Mouse (Mus musculus) neural tube, embryonic 10.5 days (tissue): ENCODE measurements at regions not wholly inside any gene's neighbourhood (a gene's known extent, or its start where the extent isn't known, plus 50 kb on each side); places are given as distances from the start of the nearest gene placed in this dataset.

ENCODE experiments used
- DNase-seq: peaks from one replicate; pipeline ENCODE4 v3.0.0-alpha.2; 2017; ENCODE audit warnings: low spot score; ENCODE audit errors: extremely low spot score

DNA sequence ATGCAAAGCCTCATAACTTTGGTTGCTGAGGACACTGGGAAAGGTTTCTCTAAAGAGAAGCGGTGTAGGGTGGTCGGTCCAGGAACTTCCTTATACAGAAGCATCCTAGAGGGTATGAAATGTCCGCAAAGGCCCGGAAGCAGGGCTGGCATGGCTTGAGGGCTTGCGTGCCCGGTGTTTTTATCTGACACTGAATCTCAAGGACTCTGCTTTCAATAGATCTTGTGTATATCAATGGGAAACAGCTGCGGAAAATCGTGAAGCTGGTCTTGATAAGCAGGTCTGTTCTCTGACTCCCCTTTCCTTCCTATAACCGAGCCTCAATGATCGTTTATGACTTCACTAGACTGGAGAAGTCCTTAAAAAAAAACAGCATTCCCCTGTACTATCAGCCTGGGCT lies 580.4 kb upstream of the Gm19410 start:
- no peak for DNase-seq

DNA sequence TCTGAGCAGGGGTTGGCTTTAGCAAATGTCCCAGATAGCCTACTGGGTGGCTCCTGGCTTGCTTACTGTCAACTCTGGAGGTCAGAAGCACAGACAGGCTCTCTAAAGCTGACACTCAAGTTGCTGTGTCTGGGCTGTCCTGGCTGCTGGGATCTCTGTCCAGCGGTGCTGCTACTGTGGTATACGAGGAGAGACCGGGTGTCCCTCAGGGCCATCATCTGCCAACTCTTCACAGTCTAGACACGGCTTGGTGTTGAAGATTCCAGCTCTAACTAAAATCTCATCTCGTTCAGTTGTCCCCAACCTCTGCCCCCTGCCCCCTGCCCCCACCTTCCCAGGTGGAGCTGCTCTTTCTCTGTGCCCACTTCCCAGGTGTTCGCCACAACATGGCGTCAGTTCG lies 577.1 kb upstream of the Gm19410 start:
- DNase-seq, result no peak

DNA sequence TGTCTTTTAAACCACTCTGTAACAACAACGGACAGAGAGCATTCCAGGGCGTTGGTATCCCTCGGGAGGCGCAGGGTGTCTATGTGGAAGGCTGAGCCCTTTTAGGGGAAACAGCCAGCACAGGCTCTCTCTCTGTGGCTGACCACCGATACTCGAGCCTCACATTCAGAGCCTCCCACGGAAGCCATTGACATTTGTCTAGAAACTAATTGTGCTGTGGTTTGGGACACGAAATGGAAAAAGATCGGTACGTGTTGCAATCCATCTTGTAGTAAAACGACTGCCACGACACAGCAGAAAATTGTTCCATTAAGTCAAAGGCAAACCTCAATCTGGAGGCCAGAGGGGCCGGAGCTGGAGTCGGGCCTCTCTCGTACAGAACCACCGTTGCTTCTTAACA lies 575.9 kb upstream of the Gm19410 start:
- no peak for DNase-seq

DNA sequence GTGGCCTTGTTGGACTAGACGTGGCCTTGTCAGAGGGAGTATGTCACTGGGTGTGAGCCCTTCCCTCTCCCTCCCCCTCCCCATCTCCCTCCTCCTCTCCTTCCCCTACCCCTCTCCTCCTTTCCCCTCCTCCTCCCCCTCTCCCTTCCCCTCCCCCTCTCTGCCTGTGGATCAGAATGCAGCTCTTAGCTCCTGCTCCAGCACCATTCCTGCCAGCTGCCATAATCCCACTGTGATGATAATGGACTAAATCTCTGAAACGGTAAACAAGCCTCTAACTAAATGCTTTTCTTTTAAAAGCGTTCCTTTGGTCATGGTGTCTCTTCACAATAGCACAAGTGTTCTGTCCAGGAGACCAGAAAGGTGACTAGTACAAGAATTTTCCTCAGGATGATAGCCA lies 573.1 kb upstream of the Gm19410 start:
- no peak for DNase-seq

DNA sequence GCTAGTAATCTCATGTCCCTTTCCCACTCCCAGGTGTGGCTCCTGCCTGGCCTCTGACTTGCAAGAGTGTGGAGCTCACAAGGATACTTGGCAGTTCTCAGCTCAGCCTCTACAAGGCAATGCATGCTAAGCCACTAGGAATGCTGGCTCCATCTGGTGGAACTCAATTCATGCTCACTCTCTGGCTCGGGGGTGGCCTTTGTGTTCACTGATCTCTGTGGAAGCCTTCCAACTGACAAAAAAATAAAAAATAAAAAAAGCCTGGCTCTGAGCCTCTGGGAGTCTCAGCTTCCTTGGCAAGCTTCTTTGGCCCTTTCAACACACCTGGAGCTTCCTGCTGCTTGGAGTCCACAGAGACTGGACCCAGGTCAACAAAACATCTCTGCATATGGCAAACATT lies 571.8 kb upstream of the Gm19410 start:
- no peak for DNase-seq

DNA sequence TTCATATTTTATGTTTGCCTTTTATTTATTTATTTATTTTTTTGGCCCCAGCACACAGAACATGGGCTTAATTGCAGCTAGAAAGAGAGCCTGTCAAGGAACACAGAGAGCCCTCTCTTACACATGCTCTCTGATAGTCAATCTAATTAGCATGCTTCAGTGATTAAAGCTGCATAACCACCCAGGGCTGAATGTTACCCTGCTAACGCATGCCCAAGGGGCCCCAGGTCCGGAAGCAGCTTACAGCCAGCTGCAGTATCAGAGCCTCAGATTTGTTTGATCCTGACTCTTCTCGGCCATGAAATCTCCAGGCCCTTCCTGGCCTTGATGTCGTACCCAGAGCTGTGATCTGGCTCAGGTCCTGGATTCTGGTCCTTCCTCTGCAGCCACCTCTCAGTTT lies 569.4 kb upstream of the Gm19410 start:
- no peak for DNase-seq

DNA sequence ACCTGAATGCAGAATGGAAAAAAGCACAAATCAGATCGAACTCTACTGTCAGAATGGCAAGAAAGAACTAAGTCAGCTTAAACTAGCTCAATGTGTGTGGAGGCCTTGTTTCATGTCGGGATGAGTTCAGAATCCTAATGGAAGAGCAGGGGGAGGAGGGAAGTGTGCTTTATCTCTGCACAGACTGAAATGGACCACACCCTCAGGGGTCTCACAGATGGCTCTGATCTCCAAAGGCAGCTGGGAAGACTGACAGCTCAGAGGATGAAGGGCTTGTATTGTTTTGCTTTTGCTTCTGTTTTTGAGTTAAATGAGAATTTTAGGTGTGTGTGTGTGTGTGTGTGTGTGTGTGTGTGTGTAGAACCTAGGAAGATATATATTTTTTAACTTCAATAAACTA lies 566.8 kb upstream of the Gm19410 start:
- DNase-seq, result no peak

DNA sequence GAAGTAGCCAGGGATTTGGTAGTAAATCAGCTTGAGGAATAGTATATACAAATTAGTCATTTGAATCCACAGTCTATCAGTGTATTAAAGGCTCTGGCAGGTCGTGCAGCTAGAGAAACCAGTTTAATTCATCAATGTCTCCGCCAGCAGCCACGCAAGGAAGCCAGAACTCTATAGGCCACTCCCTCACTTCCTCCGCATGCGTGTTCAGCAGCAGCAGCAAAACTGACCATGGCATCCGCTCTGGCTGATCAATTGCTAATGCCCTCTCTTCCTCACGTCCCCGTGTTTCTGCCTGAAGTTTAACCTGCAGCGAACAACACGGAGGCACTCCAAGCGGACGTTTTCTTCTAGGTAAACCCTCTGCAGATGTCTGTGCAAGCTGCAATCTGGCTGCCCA lies 564.2 kb upstream of the Gm19410 start:
- no peak for DNase-seq

DNA sequence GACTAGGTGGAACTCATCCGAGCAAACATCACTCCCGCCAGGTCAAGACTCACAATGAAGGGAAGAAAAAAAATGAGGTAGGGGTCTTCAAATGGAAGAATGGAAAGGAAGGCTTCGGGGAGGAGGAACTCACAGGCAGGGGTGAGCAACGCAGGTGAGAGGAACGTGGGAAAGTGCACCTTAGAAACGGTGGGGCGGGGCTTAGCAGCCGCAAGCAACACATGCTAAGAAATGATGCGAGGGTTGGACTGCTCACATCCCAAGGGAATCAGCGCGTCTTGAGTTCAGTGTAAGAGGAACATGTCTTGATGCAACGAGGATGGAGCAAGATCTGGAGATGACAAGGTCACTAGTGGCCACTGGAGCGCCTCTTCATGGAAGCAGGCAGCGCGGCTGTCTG lies 560.6 kb upstream of the Gm19410 start:
- no peak for DNase-seq

DNA sequence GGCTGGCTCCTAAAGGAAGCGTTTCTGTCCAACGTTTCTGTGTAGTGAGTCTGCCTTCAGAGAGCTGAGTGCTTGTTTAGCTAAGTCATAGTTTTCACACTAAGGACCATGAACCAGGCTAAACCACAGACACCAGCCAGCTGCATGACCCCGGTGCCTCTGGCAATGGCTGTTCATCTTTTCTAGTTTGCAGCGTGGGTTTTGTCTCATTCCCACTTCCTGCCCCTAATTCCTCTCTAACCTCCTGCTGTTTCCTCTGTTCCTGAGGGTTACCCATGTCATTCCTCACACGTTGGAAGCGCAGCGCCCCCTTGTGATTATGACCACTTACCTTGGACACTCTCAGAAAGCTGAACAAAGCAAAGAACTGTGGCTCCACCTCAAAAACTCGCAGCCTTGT lies 560.1 kb upstream of the Gm19410 start:
- DNase-seq, result peak; percentile 63

DNA sequence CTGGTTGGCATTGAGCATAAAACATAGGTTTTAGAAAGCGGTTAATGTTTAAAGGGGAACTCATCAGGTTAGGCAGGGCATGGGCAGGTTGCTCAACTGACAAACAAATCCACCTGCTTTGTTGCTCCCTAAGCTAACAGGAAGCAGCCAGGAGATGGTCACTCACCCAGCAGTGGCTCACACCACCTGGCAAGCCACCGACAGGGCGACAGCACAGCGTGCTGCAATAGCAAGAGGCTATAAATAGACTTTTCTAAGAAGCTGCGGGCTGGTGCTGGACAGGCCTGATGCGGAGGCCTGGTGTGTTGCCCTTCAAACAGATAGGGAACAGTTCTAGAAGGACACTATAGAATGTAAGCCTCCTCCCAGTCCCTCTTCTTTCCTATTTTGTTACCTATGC lies 559.3 kb upstream of the Gm19410 start:
- DNase-seq, result no peak

DNA sequence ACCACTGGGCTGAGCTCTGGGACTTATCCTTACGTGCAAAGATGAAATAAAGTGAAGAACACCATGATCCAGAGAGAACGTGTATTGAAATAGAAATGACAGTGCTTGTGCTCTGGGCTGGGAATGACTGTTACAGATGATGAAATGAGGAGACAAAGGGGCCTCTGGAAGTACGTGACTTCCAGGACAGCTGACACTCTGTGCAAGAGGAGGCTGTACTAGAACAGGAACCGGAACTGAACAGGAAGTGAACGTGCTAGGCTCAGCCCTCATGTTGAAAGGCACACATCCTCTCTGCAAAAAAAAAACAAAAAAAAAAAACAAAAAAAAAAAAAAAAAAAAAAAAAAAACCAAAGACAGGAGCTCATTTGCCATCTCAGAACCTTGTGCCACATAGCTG lies 557.2 kb upstream of the Gm19410 start:
- DNase-seq, result no peak

DNA sequence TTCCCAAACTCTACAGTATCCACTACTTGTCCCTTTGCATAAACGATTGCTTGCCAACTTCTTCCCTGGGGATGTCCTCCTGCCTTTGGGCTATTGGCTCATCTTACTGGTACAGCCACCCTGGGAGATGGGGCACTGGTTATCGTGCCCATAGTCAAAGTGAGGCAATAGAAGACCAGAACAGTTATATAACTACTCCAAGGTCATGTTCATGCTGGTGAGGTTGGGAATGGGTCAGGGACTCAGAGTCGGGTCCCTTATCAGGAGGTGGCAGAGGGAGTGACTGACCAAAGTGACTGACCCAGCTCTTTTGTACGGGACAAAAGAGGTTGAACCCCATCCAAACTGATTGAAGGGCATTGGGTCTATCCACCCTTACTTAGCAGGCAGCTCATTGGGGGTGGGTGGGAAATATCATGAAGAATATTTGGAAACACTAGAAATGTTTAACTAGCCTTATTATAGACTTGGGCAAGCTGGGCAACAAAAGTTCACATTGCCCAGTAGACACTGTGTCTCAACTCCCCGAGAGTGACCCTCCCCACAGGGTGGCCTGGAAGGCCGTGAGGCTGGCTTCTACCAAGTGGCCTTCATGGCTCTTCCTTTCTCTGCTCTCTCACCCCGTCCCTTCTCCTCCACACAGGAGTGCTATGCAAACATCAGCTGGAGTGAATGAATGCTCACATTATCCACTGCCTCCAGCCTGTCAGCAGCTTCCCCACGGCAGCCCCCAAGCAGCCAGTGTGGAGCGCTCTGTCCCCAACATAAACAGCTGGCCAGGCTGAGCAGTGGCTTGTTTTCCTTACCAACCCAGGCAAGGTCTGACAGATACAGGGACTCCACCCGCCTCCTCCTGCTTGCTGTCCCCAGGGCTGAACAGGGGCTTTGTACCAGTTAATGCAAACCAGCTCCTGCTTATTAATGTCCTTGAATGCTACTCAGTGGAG lies 553.8 kb upstream of the Gm19410 start:
- DNase-seq, result no peak

DNA sequence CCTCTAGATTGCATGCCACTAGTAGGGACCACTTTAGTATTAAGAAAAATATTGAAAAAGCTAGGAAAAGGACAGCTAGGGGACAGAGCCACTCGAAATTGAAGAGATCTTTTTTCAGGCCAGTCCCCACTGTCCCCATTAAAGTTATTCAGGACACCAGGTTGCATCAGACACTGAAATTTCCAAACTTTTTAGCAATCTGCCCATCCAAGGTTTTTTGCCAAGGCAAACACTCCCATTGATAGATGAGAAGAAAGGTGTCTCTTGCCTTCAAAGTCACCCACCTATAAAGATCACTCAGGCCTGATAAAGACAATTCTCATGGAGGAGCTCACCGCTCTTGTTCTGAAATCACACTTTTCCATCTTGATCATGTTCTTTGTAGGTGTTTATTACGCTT lies 552.1 kb upstream of the Gm19410 start:
- no peak for DNase-seq

DNA sequence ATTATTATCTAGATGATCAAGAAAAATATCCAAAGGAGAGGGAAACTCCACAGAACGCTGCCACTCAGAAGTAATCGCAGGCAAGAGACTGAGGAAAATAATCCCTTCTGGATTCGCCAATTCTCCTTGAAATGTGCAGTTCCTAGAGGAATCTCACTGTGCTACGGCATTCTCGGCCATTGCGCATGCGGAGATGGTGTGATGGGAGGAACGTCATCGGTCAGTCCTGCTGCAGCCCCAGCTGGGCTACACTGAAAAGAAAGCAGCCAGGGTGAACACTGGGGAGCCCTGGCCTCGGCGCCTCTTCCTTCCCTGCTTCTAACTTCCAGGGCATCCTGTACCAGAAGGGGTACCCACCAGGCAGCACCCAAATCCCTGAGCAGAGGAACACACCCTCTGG lies 548.0 kb upstream of the Gm19410 start:
- DNase-seq, result no peak

DNA sequence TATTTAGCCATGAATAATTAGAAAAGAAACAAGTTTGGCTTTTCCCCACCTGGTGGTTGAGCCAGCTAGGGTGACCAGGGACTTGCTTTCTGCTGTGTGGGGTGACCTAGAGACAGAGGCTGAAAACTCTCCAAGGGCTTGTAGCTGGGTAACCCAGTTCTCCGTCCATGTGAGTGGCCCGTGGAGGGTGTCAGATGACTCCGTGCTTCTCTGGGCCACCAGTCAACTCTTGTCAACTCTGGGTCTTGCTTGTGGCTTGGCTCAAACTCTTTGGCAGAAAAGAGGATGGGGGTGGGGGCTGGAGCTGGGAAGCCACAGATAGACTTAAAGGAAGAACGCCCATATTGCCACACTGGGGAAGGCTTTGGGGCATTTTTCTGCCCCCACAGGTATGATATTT lies 547.3 kb upstream of the Gm19410 start:
- DNase-seq, result no peak

DNA sequence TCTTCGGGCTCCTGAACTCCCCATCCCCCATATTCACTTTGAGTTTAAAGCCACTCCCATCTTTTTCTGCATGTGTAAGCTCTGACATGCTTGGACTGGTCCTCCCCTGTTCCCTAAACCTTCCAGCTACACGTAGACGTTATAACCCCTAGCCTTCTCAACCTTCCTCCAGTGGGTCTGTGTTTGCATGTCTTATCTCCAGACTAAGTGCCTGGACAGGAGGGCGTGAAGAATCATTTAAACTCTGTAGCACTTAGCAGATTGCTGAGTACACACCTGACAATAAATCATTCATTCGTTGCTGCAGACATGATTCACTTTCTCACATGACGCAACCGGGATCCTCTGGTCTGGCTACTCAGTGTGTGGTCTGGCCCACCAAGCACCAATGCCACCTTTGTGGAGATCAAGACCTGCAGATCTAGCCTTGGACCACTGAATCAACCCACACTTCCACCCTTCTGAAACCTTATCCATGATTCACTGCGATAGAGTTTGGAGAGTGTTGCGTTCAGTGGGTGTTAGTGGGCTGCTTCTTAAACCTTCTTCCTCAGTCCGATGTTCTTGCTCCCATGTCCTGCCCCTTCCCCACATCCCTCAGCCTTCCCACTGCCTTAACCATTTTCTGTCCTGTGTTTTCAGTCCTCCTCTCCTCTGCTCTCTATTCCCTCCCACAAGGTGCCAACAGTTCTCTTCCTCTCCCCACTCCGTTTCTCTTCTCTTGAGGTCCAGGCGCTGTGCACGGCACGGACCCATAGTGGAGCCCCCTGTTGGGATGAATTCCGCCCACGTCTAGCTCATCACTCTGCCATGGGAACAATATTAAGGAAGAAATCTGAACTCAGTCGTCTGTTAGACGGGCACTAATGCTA lies 541.3 kb upstream of the Gm19410 start:
- DNase-seq, result no peak

DNA sequence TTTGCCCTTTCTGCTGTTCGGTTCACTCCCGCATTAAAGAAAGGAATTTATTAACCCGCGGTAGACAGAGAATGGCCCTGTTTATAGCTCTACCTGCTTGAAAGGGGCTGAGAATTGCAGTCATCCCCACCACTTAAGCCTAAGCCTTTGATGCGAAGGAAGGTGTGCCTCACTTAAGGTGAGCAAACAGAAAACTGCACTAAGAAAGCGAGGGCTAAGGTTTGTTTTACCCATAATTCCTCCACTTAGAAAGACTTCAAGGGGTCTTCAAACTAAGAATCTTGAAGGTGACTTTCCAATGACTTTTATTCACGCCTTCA lies 540.7 kb upstream of the Gm19410 start:
- no peak for DNase-seq

DNA sequence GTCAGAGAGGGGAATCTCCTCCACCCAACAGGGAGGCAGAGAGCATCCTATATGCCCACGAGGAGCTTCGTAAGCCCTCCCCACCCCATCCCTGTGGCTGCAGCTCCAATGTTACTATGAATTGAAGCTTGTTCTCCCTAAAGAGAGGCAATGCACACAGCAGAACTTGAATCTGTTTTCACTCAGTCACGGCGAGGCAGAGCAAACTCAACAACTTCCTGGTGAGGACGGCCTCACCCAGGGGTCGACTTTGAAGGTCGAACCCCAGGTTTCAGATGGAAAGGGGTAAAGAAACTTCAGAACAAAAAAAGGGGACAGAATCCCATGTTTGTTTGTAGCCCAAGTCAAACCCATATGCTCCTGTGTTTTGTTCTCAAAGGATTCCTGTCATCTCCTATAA lies 538.5 kb upstream of the Gm19410 start:
- DNase-seq, result no peak

DNA sequence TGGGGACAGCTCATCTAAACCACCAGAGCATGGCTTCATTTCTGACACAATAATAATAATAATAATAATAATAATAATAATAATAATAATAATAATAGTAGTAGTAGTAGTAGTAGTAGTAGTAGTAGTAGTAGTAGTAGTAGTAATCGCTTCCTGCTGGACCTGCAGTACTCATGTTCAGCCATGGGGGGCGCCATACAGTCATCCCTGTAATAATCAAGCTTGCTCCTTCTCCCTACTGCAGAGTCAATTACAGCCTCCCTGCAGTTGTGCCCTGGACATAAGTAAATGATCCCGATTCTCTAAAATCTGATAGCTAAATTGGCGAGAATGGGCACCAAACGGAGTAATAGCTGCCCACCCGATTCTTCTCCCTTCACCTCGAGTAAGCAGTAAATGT lies 537.1 kb upstream of the Gm19410 start:
- no peak for DNase-seq

DNA sequence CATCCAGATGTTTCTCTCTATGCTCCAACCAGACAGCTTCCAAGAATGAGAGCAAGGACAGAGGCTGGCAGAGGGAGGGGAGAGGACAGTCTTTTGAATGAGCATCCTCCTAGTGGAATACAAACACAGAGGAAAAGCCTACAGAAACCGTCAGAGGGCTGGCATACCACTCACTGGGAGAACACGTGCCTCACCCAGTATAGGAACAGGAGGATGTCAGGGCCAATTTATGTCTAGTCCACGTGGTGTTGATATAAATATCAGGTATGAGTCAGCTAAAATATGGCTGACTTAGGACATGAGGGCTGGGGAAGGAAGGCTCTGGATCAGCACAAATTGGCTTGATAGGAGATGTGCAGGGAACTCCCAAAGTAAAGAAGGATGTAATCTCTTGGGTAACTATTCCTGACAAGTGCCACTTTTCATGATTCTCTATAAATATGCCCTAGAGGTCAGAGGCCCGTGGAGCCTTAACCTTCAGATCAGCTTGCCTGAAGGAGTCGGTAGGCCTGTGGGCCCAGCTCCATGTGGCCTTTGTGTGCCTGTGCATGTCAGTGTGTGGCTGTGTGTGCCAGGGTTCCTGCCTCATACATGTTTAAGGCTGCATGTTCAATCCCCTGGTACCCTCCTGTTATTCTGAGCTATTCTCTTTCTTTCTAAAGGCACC lies 531.9 kb upstream of the Gm19410 start:
- no peak for DNase-seq

DNA sequence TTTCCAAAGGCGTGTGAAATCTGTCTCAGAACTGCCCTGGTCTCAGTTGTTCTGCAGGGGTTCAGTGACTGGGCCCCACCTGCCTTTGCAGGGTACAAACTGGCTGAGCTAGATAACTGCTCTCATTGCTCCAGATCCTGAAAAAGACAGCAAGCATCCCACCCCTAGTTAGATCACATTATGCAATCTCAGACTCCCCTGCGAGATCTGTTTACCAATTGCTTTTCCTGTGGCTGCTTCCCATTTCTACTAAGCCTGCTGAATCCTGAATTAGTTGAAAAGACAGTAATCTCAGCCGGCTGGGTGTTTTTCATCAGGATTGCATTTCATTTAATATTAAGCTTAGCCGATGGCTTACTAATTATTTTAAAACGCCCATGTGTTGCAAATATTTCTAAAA lies 531.2 kb upstream of the Gm19410 start:
- DNase-seq, result no peak
